Mouse (Mus musculus): ENCODE results near the gene Snn.

GRCm38 (mm10) chr16:11035273-11035672 lies 25.5 kb upstream of the Snn start:
- TF ChIP-seq POLR2A (IDR thresholded peaks at IDR 0.05; ENCODE audit: control insufficient read depth in 1 of 2, insufficient read depth in 1 of 2, low read depth in 1 of 2, low read length in 2 of 2, poor library complexity in 1 of 2) (no peak), TBP (IDR thresholded peaks at IDR 0.05; ENCODE audit: low read depth, low read length) (no peak)
